Mouse (Mus musculus): Measurements from ENCODE around the gene Clrn3.

DNA sequence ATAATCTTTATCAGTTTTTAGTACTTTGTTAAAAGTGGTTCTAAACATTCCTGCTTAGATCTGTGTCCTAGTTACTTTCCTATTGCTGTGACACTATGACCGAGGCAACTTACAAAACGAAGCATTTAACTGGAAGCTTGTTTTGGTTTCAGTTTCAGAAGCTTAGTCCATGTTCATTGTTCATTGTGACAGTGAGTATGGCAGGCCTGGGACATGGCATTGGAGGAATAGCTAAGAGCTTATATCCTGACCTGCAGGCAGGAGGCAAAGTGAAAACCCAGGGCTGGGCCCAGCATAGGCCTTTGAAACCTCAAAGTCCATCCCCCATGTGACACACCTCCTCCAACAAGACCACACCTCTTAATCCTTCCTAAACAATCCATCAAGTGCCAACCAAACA, 614 bp upstream of the Clrn3 start:
- TF ChIP-seq CTCF (IDR thresholded peaks at IDR 0.05; ENCODE audit: control insufficient read depth, insufficient read depth, low read length), result no peak
- TF ChIP-seq POLR2A (IDR thresholded peaks at IDR 0.05; ENCODE audit: borderline replicate concordance, control insufficient read depth, low read depth, low read length), result no peak
